Mouse (Mus musculus) gastrocnemius, postnatal 10 days (tissue): ENCODE measurements around the gene Cdc42ep4. TPM values are rescaled to one million over a fixed set of nuclear protein-coding genes. Genes with fewer than 3 reads are reported as not detected.

Experiments used
- DNase-seq: peaks from one replicate; pipeline ENCODE4 v3.0.0; 2021; ENCODE audit warnings: mixed read lengths
- total RNA-seq, 2 experiments: library from RNA; stranded (reverse); gene quantifications; 2 replicates each; pipeline ENCODE4 v1.2.3; 2021

Gene Cdc42ep4
- total RNA-seq, 2 experiments from 2014 or later: 19.1 to 22.0 TPM

GRCm38 (mm10) chr11:113722405-113723090 lies 29.1 kb downstream of the Cdc42ep4 start:
- no peak for DNase-seq

DNA sequence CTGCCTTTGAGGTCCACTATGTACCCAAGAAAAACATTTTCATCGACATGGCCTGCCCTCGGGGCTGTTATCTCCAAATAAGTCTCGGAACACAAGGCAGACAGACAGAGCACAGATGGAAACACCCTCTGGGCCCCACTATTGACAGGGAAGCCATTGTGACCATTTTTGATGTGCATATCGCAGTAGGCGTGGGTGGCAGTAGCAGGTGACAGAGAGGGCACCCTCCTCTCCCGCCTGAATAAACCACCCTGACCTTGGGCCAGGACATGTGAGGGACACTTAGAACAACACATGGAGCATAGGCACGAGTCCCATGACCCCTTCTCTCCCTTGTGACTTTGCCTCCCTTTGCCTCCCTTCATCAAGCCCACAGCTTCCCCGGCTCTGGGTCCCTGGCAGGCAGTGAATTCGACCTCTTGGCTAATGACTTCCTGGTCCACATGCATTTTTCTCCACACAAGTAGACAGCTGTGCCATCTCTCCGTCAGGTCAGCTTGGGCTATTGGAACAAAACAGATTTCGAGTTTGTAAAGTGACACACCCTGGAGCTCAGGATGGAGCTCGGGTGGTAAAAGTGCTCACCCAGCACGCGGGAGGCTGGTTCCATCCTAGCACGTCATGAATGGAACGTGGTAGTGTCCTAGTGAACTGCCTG lies 33.8 kb downstream of the Cdc42ep4 start:
- DNase-seq: no peak

DNA sequence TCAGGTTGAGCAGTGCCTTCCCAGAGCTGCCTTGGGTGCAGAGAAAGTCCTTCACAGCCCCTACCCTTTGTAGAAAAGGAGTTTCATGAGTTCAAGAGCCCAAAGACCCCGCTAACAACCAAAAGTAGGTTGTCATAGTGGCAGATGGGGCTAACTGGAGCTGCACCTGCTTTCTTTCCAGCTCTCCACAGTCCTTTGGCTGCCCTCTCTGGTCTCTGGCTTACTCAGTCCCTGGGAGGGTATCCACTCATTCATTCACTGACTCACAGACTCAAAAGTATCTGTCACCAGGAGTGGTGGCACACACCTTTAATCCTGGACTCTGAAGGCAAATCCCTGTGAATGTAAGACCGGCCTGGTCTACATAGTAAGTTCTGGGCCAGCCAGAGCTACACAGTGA lies 35.5 kb downstream of the Cdc42ep4 start:
- DNase-seq: no peak

DNA sequence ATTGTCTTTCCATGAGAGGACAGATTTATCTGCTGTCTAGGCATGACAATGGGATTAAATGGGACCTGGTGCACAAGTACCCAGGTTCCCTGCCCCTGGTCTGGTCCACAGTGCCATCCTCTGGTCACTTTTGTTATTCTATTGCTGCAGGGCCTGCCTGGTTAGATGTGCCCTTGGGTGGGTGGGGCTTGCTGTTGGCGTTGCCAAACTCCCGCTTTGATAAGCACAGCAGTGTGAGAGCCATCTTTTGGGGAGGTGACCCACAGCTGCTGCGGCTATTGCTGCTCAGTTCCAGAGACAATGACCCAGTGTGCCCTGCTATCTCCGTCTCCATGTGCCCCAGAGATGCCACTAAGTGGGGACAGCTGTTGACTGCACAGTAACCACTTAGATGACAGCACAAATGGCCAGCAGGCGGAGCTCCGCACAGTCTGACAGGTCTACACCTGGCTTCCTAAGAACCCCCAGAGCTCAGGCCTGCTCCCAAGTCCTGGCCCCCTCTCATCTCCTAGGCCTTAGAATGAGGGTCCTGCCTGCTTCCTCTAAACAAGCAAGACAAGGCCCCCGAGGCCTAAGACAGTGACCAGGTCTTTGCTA lies 36.5 kb downstream of the Cdc42ep4 start:
- no peak for DNase-seq

DNA sequence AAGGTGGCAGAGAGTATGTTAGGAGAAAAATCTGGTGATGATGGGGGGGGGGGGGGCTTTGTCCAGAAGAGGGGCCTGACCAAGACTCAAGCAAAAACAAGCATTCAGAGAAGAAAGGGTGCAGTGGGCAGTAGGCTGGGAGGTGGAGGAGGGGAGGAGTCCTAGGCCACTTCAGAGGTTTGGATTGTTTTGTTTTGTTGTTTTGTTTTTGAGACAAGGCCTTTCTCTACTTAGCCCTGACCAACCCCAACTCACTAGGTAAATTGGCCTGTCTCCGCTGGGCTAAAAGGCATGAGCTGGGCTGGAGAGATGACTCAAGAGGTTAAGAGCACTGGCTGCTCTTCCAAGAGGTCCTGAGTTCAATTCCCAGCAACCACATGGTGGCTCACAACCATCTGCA lies 40.6 kb downstream of the Cdc42ep4 start:
- DNase-seq: no peak

DNA sequence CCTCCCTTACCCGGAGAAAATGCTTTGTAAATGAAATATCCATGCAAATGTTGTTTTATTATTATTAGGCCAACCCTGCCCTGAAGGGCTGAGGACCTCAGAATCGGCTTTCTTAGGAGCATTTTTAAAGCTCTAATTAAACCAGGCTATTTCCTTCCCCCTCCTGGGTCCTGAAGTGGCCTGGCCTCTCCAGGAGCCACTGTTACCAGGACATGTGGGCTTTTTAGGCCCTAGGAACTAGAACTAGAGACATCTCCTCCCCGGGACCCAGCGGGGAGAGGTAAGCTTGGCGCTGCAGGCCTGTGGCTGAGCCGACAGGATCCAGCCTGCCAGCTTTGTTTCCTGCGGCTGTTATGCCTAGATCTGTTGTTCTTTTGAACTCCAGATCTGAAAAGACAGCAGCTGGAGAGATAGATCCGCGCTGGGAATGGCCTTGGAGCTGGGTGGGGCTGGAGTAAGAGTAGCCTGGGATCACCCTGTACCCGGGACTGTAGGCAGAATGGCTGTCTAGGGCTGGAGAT lies 41.4 kb downstream of the Cdc42ep4 start:
- no peak for DNase-seq

- no peak for DNase-seq
These were observed 41.9 kb downstream of the Cdc42ep4 start, which contains the start of gene Cpsf4l for GRCm38 (mm10) chr11:113709731-113710256. Cpsf4l (minus strand) TSS chr11:113710017.

GRCm38 (mm10) chr11:113709272-113709671 lies 42.4 kb downstream of the Cdc42ep4 start:
- DNase-seq: no peak

DNA sequence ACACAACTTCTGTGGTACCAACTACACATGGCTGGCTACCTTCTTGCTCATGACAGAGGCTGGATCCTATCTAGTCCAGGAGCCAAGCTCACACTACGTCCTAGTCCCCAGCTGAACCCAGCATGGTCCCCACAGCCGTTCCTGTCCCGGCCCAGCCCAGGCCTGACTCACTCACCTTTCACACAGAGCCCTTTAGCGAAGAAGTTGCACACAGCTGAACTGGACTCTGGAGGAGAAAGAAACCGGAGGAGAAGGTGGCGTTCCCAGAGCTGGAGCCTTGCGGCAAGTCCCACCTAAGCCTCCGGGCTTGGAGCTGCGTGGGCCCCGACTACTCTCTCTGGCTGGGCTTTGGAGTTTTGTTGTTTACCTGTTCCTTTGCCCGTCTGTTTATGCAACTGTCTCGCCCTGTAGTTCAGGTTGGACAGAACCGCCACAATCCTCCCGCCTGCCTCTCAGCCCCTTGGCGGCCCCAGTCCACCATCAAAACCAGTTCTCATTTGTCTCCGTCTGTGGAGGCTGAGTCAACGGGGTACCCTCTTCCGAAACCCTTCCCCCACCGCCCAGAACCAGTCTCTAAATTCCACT lies 43.0 kb downstream of the Cdc42ep4 start:
- DNase-seq: no peak

- DNase-seq: no peak
These were observed 45.6 kb downstream of the Cdc42ep4 start for GRCm38 (mm10) chr11:113705966-113706652.

- peak; percentile 75 for DNase-seq
These were observed 47.9 kb downstream of the Cdc42ep4 start for GRCm38 (mm10) chr11:113703758-113704157.

DNA sequence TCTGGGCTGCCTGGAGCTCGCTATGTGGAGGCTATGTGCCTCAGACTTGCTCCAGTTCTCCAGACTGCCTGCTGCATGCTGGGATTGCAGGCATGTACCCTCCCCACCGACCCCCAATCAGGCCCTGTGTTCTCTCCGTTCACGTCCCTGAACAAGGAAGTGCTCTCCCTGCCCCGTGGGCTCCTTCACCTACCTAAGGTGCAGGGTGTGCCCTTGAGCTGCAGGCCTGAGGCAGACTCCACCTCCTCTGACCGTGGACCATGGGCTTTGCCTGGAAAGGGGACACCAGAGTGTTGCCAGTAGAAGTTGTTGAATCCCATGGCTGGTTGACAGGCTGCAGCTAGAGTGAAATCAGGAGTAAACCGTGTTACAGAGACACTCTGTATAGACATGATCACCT lies 52.0 kb downstream of the Cdc42ep4 start:
- no peak for DNase-seq

DNA sequence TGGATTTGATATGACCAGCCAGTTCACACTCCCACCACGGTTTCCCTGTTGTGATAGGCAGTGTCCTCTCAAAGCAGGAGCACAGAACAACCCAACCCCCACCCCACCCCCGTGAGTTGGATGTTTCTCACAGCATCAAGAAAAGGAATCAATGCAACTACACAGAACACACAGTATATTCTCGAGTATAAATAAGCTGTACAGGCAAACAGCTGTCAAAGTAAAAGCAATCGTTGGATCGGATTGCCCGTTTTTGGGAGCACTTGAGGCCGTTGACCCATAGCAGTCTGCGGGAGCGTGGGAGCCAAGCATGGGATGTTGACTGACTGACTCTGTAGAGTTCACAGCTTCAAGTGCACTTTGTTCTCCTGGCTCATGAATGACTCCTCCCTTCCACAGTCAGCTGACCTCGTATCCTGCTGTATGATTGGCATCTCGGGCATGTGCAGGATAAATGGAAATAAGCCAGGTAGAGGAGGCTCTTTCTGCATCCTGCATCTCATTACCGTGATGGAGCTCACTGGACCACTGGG lies 53.6 kb downstream of the Cdc42ep4 start:
- no peak for DNase-seq

DNA sequence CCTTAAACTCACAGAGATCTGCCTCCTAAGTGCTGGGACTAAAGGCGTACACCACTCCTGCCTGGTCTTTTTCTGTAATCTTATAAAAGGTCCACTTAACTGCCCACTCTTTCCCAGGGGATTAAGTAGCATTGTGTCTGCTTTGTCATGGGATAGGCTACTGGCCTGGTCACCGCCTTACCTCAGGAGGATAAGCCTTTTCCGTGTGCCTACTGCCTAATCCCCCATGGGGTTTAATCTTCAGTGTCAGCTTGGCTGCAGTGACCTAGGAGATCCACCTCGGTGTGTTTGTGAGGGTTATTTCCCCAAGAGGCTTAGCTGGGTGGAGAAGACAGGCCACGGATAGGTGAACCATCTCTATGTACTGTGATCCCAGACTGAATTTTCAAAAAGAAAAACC lies 54.1 kb downstream of the Cdc42ep4 start:
- no peak for DNase-seq

- no peak for DNase-seq
These were observed 59.8 kb downstream of the Cdc42ep4 start for GRCm38 (mm10) chr11:113691851-113692250.

DNA sequence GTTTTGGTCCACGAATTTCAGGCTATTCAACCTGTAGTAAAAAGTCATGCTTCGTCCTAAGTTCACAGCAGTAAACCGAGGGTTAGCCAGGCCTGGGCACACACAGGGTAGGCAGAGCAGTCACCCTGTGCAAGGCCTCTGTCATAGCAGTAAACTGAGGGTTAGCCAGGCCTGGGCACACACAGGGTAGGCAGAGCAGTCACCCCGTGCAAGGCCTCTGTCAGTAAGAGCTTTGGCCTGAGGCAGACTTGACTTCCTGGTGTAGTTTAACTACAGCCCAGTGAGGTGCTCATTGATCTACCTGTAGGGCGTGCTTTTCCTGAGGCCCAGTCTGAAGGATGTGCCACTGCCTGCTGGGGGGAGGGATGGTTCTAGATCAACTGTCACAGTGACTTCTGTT lies 60.4 kb downstream of the Cdc42ep4 start:
- DNase-seq: no peak

DNA sequence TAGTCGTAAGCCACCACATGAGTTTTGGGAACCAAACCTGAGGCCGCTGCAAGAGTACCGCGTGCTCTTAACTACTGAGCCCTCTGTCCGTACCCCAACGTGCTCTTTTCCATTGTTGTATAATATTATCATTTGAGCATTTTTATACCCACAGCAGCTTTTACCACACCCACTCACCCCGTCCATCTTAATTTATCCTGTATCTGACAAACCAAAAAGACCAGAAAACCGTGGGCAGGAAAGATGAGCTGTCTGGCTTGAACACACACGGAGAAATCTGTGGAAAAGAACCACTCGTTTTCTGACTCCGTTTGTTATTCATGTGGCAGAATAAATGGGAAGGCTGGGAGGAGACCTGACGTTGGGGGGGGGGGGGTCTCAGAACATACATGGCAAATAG lies 61.2 kb downstream of the Cdc42ep4 start:
- DNase-seq: no peak

GRCm38 (mm10) chr11:113687031-113687430 lies 64.7 kb downstream of the Cdc42ep4 start:
- DNase-seq: no peak

- no peak for DNase-seq
These were observed 66.8 kb downstream of the Cdc42ep4 start for GRCm38 (mm10) chr11:113684707-113685426.

GRCm38 (mm10) chr11:113683957-113684706 lies 67.5 kb downstream of the Cdc42ep4 start, which contains the start of the genes Fam104a and D11Wsu47e:
Fam104a (minus strand) TSS chr11:113684155.
D11Wsu47e (plus strand) TSS chr11:113684412.
- peak; percentile 92 for DNase-seq
